Mouse (Mus musculus): ENCODE measurements at regions not wholly inside any gene's neighbourhood (a gene's known extent, or its start where the extent isn't known, plus 50 kb on each side); places are given as distances from the start of the nearest gene placed in this dataset.

DNA sequence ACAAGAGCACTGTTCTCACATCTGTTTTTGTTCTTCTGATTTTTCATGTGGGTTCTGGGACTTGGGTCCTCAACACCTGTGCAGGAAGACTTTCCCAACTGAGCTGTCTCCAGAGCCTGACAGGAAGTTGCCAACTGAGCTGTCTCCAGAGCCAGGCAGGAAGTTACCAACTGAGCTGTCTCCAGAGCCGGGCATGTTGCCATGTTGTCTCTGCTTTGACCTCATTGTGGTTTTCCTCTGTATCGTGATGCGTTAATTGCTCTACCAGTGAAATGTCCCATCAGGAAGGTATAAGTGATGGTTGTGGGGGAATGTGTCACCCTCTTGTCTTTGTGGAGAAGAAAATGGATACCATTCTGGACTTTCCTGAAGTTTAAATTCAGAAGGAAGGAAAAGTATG is 54.4 kb upstream of the Olfm4 start:
- no peak for DNase-seq (ENCODE audit: low read depth, low spot score)

DNA sequence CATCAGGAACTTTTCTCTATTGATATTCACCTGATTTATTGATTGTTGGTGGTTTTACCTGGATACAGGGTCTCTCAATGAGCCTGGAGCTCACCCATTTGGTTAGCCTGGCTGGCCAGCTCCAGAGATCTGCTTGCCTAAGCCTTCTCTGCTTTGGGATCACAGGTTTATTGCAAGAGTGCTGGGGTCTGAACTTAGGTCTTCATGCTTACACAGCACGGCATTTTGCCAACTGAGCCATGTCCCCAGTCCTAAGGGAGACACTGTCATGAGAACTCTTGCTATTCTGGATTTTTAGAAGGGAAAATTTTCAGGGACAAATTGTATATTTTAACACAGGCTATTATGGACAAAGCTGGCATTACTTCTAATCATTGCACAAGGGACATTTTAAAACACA is 56.7 kb upstream of the Olfm4 start:
- no peak for DNase-seq (ENCODE audit: low read depth, low spot score)

DNA sequence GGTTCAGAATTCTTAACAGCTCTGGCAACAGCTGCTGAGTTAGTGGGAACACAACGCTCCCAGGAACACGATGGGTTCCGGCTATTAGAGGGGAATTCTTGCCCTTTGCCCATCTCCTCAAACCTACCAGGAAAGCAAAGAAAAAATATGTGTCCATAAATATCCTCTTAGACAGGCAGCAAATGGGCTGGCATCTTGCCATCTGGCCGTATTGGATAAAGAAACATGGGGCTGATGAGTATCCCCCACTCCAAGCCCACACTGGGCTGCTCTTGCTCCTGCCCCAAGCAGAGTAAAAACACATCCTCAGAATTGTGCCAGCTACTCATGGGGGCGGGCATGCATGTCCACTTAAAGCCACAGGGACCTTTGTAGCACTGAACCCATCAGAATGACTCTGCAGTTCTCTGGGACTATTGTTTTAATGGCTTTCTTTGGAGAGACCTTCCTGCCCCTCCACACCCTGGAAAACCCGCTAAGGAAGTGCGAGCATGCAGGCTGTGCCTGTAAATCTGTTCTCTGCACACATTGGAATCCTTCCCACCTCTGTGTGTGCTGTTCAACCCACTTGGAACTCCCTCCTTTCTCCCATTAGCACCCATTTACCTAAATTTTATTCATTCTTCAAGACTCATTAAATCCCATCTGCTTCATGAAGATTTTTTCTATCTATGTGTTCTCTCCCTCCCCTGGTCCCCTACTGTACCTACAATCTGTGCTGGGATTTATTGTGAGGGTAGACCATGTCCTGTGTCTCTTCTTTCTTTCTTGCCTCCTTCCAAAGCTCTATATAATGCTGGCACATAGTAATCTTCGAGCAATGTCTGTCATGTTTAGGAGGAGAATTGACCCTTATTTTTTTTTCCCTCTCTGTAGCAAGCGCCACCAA is 66.7 kb upstream of the Olfm4 start:
- peak; percentile 9 for DNase-seq (ENCODE audit: low read depth, low spot score)

DNA sequence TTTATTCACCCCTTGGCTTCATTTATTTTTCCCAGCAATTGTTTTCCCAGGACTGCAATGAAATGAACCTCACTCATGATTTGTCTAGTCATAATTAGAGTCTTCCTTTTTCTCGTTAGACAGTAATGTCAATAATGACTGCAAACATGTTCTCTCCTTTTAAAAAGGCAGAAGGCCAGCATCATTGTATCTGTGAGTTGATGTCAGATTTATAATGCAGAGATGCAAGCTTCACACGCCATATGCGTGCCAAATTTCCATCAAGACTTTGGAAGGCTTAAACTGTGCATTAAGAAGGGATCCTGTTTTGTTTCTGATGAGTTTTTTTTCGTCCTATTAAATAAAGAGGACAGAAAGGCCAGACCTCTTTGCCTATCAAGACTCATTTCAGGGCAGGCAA is 68.9 kb upstream of the Olfm4 start:
- no peak for DNase-seq (ENCODE audit: low read depth, low spot score)

DNA sequence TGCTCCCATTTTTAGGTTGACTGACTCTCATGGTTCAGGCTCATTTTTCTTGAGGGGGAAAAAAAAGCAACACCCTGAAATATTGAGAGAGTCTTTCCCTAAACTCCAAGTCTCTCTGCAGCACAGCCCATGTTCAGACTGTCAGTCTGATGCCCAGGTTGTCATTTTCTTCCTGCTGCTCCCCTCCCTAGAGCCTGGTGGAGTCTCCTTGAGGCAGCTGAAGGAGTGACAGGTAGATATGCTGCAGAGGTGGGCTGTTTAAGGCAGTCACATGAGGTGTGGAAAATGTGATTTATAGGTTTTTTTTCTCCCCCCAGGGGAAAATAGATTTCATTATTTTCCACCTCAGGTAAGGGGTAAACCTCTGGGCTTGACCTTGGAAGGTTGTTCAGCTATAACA is 70.6 kb upstream of the Olfm4 start:
- DNase-seq (ENCODE audit: low read depth, low spot score), result no peak

DNA sequence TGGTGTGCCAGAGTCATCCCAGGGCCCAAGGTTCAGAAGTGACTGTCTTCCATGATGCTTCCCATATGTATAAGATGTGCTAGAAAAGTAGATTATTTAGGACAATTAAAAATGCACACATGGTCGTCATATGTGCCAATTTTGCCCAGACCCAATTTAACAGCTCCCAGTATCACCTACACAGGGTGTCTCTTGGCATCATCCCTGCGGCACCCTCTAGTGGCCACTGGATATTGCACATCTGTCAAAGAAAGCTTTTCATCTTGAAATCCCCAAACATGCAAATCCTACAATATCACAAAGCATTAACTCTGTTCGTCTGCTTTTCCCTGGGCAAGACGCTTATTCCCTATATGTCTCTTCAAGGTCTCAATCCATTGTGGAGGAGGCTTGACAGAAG is 71.3 kb upstream of the Olfm4 start:
- DNase-seq (ENCODE audit: low read depth, low spot score), result peak; percentile 51

DNA sequence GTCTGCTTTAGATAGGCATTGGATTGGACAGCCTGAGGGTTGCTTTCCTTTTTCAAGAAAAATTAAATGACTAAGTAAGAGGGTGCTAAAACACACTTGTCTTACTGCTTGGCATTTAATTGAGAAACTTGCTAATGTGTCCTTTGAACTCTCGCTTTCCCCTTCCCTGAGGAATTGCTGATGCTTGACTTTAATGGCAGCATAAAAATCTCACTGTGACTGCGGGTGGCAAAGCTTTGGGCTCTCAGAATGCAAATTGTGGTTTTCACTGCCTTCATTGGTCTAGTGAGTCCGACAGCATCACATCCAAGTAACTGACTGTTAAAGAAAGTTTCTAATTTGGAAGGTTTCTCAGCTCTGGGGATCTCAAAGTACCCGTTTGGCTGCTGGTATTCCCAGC is 76.1 kb upstream of the Olfm4 start:
- no peak for DNase-seq (ENCODE audit: low read depth, low spot score)

DNA sequence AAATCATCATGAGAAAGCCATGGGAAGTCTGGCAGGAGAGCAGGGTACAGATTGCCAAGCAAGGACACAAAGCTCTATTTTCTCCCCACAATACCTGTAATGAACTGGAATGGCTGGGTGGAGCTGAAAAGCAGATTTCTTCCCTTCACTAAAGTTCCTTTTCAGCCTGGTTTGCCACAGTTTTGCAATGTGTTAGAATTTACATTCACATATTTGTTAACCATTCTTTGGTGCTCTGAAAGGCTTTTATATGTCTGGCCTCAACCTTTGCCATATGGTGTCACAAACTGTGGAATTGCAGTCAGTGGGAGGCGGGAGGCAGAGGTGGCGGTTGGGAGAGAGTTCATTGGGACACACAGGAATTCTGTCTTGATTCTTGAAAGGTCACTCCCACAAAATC is 78.3 kb upstream of the Olfm4 start:
- no peak for DNase-seq (ENCODE audit: low read depth, low spot score)

DNA sequence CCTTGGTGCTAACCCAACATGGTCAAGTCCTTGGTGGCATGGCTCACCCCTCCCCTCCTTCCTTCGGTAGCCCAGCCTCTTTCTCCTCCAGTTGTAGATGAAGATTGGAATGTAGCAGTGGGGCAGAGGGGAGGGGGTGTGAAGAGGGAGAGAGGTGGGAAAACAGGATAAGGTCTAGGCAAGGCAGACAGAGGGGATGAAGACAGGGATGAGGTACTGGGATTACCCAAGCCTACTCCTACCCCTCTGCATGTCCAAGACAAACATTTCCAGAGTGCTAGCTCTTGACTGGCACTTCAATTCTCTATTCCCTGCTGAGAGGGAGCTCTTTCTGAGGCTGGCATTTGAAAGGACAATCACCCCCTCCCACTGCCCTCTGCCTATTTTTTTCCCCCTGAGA is 81.5 kb upstream of the Olfm4 start:
- DNase-seq (ENCODE audit: low read depth, low spot score), result no peak

DNA sequence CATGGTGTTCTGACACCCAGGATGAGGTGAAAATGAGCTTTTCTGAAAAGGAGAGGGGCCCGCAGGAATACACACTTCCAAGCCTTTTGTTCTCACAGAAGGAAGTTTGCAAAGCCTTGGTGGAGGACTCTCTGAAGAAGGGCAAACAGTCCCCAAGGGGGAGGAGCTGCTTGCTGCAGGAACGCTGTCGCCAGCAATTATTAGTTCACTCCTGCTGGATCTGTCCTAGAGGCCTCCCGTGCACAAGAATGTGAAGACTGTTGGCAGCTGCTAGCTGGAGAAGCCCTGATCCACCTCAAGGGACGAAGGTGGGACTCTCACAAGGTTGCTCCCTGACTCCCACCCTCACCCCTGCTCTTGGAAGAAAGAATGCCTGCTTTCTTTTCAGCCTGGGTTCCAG is 85.6 kb upstream of the Olfm4 start:
- peak; percentile 46 for DNase-seq (ENCODE audit: low read depth, low spot score)

DNA sequence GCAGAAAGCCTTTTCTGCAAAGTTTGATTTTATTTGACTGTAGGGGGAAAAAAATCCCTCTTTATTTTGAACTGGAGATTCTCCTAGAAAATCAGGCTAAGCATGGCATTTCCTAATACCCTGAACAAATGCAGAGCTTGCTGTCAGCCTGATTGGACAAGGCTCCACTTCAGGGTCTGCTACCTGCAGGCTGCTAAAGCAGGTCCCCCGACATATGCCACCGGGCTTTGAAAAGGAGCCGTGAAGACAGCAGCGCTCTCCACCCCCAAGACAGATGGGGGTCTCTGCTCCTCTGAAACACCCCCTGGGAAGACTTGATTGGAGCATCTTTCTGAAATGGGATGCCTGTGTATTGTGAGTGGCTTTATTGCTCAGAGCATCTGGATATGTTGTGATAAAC is 90.6 kb upstream of the Olfm4 start:
- DNase-seq (ENCODE audit: low read depth, low spot score), result no peak

DNA sequence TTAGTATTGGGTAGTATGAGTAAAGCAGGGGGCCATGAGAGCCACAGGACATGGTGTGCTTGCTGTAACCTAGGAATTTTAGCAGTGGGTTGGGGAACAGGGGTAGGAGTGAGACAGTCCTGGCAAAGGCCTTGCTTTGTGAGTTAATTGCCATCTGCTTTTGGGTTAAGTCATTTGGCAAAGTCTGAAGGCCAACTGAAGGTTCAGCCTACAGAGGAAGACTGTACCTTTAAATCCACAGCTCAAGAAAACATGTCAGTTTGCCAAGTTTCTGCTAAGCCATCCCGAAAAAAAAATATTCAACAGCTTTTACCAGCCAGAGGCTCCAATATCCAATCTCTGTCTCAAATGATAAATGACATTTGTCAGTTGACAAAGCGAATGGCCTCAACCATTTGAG is 93.2 kb upstream of the Olfm4 start:
- DNase-seq (ENCODE audit: low read depth, low spot score), result no peak

DNA sequence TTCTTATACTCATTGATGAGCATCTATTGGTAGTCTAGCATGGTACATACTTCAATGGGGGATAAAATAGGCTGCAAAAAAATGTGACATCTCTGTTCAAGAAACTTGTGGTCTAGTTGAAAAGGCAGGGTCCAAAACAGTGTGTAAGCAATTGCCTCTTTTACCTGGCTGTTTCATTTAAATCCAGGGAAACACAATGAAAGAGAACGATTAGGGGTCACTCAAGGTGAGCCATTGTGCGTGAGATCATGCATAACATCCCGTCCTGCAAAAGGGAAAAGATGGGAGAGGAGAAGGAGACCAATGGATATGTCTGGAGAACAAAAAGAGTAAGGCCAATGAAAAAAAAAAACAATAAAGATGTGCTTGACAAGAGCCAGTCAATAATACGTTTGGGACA is 93.6 kb upstream of the Olfm4 start:
- peak; percentile 53 for DNase-seq (ENCODE audit: low read depth, low spot score)

DNA sequence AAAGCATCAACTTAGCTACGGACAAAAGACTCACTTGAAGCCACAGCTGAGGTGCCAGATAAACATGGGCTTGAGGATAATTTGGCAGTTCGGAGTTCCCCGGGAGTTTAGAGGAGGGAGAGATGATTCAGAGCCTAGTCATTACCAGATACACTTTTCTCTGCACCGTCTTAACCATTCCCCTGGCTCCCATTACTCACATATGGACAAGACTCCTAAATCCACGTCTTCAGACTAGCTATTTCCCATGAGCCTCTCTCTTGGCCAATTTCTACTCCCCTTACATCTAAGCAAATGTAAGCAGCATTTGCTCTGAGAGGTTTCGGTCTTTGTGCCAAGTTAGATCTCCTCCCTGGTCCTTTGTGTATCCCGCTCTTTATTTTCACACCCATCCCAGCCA is 100.4 kb upstream of the Olfm4 start:
- no peak for DNase-seq (ENCODE audit: low read depth, low spot score)

DNA sequence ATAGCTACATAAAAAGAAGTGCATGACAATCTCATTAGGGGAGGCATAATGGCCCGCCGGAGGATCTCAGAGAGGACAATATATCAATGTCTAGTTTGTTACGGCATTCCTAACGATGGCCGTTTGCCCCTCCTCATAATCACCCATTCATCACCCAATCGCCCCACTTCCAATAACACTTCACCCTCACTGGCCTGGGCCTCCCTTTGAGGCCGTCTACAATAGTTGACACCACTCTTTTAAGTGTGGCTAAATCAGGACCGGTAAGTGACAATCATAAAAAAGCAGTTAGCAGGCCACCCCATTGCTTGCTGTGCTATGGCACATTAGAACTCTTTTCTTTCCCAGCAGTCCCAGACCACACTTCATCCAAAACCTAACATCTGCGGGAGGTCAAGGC is 102.2 kb upstream of the Olfm4 start:
- no peak for DNase-seq (ENCODE audit: low read depth, low spot score)

DNA sequence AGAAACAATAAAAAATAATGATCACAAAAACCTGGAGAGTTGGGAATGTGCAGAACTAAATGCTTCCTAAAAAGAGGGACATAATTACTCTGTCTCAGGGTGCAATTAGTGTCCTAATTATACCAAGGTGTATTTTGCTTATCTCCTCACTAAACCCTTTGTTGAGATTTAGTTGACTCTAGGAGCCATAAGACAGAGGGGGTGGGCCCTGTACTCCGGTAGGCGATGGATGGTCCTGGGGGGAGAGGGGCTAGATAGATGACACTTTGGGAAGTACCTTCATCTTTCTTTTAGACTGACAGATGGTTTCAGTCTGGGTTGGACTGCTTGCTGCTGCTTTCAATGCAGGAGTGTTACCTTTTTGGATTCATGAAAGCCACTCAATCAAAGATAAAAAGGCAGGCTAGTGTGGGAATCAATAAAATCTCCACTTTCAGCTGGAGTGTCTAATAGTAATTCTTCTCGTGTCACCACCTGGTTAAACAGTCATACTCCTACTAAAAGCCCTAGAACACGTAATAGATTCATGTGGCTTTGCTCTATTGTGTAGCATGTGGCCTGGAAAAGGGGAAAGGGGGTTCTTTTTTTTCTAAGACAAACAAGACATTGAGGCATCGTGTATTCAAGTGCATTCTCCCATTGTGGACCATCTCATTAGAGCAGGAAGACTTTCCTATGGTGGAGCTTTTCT is 103.7 kb upstream of the Olfm4 start:
- no peak for DNase-seq (ENCODE audit: low read depth, low spot score)

DNA sequence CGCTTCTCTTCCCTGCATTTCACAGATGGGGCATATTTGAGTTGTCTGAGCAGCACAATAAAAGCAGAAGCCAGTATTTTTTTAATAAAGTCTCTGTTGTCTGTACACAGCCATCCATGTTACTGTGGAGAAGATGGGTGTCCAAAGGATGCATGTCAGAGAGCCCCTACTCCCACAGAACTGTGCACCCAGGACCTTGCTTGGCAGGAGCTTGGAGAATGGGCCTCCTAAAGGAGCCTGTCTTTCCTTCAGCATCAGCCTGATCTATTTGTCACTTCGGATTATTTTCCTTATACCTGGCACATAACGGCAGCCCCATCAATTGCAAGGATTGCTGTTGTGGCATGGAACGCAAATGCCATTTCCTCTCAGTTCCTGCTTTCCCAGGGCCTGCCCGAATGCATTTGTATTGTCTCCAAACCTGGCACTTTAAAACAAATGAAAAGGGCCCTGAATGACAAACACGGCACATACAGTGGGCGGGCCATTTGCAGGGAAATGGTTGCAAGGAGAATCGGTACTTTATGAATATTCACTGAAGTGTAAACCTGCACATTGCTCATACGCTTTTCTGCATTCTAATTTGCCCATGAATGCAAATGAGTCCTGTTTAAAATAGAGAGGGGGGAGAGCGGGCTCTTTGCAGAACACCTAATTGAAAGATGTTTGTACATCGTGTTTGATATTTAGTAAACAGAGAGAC is 104.4 kb upstream of the Olfm4 start:
- DNase-seq (ENCODE audit: low read depth, low spot score), result no peak

DNA sequence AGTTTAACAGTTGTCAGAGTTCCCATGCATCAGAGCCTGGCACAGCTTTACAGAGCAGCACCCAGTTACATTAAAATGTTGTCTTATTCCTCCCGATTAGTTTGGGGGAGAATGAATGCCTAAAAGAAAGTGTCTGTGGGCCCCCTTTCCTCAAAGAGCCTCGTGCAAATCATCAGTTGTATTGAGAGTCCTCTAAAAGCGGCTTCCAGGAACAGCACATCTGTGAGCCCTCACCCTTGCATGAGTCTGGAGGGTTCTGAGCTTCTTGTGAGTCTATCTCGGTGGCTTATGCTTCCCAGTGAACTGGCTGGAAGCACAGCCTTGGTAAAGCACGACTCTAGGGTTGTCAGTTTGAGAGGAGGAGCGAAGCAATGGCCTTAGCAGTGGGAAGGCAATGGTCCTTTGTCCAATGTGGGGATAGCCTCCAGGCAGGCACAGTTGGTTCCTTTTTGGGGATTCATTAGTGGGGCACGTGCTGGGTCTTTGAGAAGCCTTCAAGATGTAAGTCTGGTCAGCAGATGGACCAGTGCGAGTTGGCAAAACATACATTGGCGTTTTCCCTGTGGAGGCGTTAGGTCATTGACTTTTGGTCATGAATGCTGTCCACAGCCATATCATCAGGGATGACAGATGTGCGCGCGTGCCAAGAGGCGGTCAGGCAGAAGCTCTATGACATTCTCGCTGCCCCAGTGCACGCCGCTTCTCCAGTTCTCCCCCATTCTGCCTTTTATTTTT is 105.4 kb upstream of the Olfm4 start:
- DNase-seq (ENCODE audit: low read depth, low spot score), result no peak

DNA sequence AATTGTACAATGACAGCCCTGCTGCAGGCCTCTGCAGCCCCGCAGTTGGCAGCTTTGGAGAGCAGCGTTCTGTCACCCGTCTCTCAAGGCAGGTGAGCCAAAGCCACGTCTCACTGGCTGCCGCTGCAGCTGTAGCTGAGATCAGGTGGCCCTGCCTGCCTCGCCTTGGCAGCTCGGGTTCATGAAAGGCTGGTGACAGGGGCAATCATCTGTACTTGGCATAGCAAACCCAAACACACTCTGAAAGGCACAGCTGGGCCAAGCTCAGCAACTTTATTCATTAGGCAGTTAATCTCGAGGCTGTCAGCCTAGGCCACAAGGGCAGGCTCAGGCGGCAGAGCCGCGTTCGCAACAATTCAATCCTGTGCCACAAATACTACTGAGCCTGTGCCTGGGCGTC is 102.0 kb upstream of the Pcdh8 start:
- no peak for DNase-seq (ENCODE audit: low read depth, low spot score)

DNA sequence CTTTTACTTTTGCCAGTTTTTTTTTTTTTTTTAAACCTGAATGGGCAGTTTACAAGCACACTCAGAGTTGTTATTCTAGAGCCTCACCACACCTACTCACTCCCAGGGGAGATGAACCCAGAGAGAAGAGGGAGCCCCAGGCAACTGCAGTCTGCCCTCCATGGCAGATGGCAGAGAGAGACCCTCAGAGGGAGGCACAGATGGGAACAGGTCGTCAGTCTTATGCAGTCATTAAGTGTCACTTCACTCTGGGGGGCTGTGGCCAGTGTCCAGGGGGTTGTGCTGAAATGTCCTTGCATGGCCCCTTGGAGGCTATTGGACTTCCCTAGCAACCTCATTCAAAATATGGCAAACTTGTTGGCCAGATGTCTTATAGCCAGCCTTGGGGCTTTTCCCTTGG is 101.3 kb upstream of the Pcdh8 start:
- no peak for DNase-seq (ENCODE audit: low read depth, low spot score)

DNA sequence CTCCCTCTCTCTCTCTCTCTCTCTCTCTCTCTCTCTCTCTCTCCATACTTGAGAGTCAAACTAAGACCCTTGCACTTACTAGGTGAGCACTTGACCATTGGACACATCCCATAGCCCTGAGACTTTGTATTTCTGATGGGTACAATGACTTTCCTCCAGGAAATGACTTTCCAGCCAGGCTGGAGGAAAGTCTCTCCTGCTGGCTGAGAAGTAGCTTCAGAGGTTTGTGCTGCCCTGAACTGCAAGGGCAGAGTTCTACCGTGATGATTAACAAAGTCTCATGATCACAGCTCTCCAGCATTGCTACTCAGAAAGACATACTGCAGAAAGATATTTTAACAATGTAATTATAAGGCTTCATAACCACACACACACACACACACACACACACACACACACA is 98.2 kb upstream of the Pcdh8 start:
- no peak for DNase-seq (ENCODE audit: low read depth, low spot score)

DNA sequence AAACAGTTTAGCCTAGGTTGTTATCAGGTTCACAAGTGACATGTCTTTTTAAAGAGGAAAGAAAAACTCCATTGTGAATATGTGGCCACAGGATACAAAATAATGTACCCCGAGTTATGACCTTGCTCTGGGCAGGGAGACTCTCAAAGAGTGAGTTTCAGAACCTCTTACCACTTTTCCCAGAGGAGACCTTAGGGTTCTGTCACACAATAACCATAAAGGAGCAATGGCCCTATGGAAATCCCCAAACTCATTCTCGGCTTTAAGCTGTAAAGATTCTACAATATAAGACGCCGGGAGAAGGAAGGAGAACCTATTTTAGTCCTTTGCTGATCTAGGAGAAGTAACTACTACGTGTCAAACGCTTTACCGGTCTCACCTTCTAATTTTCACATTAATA is 85.1 kb upstream of the Pcdh8 start:
- no peak for DNase-seq (ENCODE audit: low read depth, low spot score)

Measured in R1 (cell line).